Mouse (Mus musculus) heart, embryonic 15.5 days (tissue): ENCODE measurements around the gene Trim50. TPM values are rescaled to one million over a fixed set of nuclear protein-coding genes. Genes with fewer than 3 reads are reported as not detected.

Source experiments
- ATAC-seq: fragments of 200-750 bp; cut with Nextera tagmentation; replicated peaks from 2 replicates; pipeline ENCODE4 v1.8.0; 2017; ENCODE audit warnings: low read depth, moderate TSS enrichment; ENCODE audit not compliant: insufficient number of reproducible peaks, insufficient read depth, low FRiP score
- H3K27ac ChIP-seq: fragments of 300-500 bp; sonication (generic); 2 replicates; pipeline ENCODE4 v1.5.1; 2015; ENCODE audit warnings: mild to moderate bottlenecking, inconsistent platforms
- H3K27me3 ChIP-seq: fragments of 300-500 bp; sonication (generic); 2 replicates; pipeline ENCODE4 v1.6.1; 2015; ENCODE audit warnings: inconsistent platforms
- H3K36me3 ChIP-seq: fragments of 300-500 bp; sonication (generic); 2 replicates; pipeline ENCODE4 v1.6.1; 2015; ENCODE audit warnings: mild to moderate bottlenecking, inconsistent platforms
- H3K4me1 ChIP-seq: fragments of 300-500 bp; sonication (generic); replicated peaks from 2 replicates; pipeline ENCODE4 v1.6.1; 2015; ENCODE audit warnings: inconsistent platforms
- H3K4me2 ChIP-seq: fragments of 300-500 bp; sonication (generic); 2 replicates; pipeline ENCODE4 v1.6.1; 2015; ENCODE audit warnings: inconsistent platforms, mild to moderate bottlenecking, moderate library complexity
- H3K4me3 ChIP-seq: fragments of 300-500 bp; sonication (generic); 2 replicates; pipeline ENCODE4 v1.5.1; 2015; ENCODE audit warnings: mild to moderate bottlenecking, inconsistent platforms
- H3K9ac ChIP-seq: fragments of 300-500 bp; sonication (generic); 2 replicates; pipeline ENCODE4 v1.6.1; 2015; ENCODE audit warnings: mild to moderate bottlenecking, inconsistent platforms
- H3K9me3 ChIP-seq: fragments of 300-500 bp; sonication (generic); replicated peaks from 2 replicates; pipeline ENCODE4 v1.6.1; 2016; ENCODE audit warnings: inconsistent platforms
- WGBS: fragments of 180-500 bp; shearing (Covaris S2); methylation state at CpG from one replicate; pipeline ENCODE4 v1.1.7; 2015; ENCODE audit warnings: mixed read lengths; 5-methylcytosine and 5-hydroxymethylcytosine counted together
- polyA plus RNA-seq: library from polyadenylated mRNA; unstranded; fragments of >200 nt; fragmentation: Nextera tagmentation; extraction: Ambion mirVana; gene quantifications from 2 replicates; pipeline ENCODE4 v1.2.1, GENCODE M21; 2015

Gene Trim50
- polyA plus RNA-seq, 1 experiment from 2014 or later, result not detected

GRCm38 (mm10) chr5:135369787-135370654 is 16.9 kb downstream of the Trim50 start, which contains the start of gene Nsun5:
Gene Nsun5, plus strand, starts transcription at chr5:135369953.
- H3K4me2 ChIP-seq, result peak within 1 kb of the TSS; percentile 82
- H3K9me3 ChIP-seq, result no peaks in the 10 kb centered on the region
- peak; percentile 67 for ATAC-seq
- H3K4me3 ChIP-seq, result peak within 1 kb of the TSS; percentile 80
- WGBS, result under 1% methylated on average over 64 of the region's 64 CpGs
- H3K27ac ChIP-seq, result peak within 1 kb of the TSS; percentile 78
- peak within 1 kb of the TSS; percentile 87 for H3K9ac ChIP-seq
- H3K27me3 ChIP-seq, result 0 out of 2 replicates have a peak, but pooled peaks cover 8% of the 10 kb centered on the region
- H3K4me1 ChIP-seq, result peaks cover 17% of the 10 kb centered on the region
- H3K36me3 ChIP-seq, result peaks cover 36% of the 10 kb centered on the region

GRCm38 (mm10) chr5:135371195-135371594 is 18.1 kb downstream of the Trim50 start:
- H3K27me3 ChIP-seq, result 0 out of 2 replicates have a peak, but pooled peaks cover 2% of the 10 kb centered on the region
- peaks cover 22% of the 10 kb centered on the region for H3K4me1 ChIP-seq
- 95% methylated on average over 13 of the region's 13 CpGs for WGBS
- no peak for ATAC-seq
- no peak overlapping the region; the same call in 1 of the 2 replicates for H3K4me2 ChIP-seq
- H3K27ac ChIP-seq, result no peak overlapping the region
- no peaks in the 10 kb centered on the region for H3K9me3 ChIP-seq
- H3K36me3 ChIP-seq, result peaks cover 48% of the 10 kb centered on the region
- H3K4me3 ChIP-seq, result no peak overlapping the region
- no peak overlapping the region for H3K9ac ChIP-seq

GRCm38 (mm10) chr5:135373601-135374000 is 20.5 kb downstream of the Trim50 start:
- no peaks in the 10 kb centered on the region for H3K9me3 ChIP-seq
- 95% methylated on average over 5 of the region's 5 CpGs for WGBS
- no peak overlapping the region for H3K4me3 ChIP-seq
- H3K27me3 ChIP-seq, result no peaks in the 10 kb centered on the region
- peaks cover 70% of the 10 kb centered on the region for H3K36me3 ChIP-seq
- no peak overlapping the region for H3K4me2 ChIP-seq
- ATAC-seq, result no peak
- H3K9ac ChIP-seq, result no peak overlapping the region
- H3K27ac ChIP-seq, result no peak overlapping the region
- peaks cover 22% of the 10 kb centered on the region for H3K4me1 ChIP-seq

- no peak overlapping the region for H3K4me2 ChIP-seq
- 0 out of 2 replicates have a peak, but pooled peaks have one; percentile 34 for ATAC-seq
- H3K27ac ChIP-seq, result no peak overlapping the region; the same call in 1 of the 2 replicates
- no peaks in the 10 kb centered on the region for H3K27me3 ChIP-seq
- H3K4me3 ChIP-seq, result no peak overlapping the region
- H3K9me3 ChIP-seq, result no peaks in the 10 kb centered on the region
- H3K9ac ChIP-seq, result no peak overlapping the region
- peaks cover 85% of the 10 kb centered on the region for H3K36me3 ChIP-seq
- 37% methylated on average over 8 of the region's 8 CpGs for WGBS
- peaks cover 16% of the 10 kb centered on the region for H3K4me1 ChIP-seq
Observed at GRCm38 (mm10) chr5:135375167-135375566, 22.1 kb downstream of the Trim50 start.

- no peak for ATAC-seq
- peaks cover 9% of the 10 kb centered on the region for H3K4me1 ChIP-seq
Observed at GRCm38 (mm10) chr5:135376341-135376740, 23.2 kb downstream of the Trim50 start.

GRCm38 (mm10) chr5:135380681-135381080 is 27.6 kb downstream of the Trim50 start:
- Histone ChIP-seq H3K27ac (no peak overlapping the region), H3K4me2 (no peak overlapping the region), H3K27me3 (no peaks in the 10 kb centered on the region), H3K4me3 (no peak overlapping the region), H3K36me3 (peaks cover 97% of the 10 kb centered on the region), H3K9me3 (no peaks in the 10 kb centered on the region), H3K9ac (no peak overlapping the region), H3K4me1 (no peaks in the 10 kb centered on the region)
- 95% methylated on average over 4 of the region's 4 CpGs for WGBS
- ATAC-seq, result no peak

More at GRCm38 (mm10) chr5:135376341-135376740, 23.2 kb downstream of the Trim50 start:
- 74% methylated on average over 2 of the region's 2 CpGs for WGBS
- Histone ChIP-seq H3K9ac (no peak overlapping the region), H3K36me3 (peaks cover 96% of the 10 kb centered on the region), H3K27ac (no peak overlapping the region), H3K9me3 (no peaks in the 10 kb centered on the region), H3K27me3 (no peaks in the 10 kb centered on the region), H3K4me2 (no peak overlapping the region), H3K4me3 (no peak overlapping the region)

GRCm38 (mm10) chr5:135381356-135381925 is 28.3 kb downstream of the Trim50 start:
- WGBS, result 90% methylated on average over 10 of the region's 10 CpGs
- Histone ChIP-seq H3K9ac (no peak overlapping the region), H3K36me3 (peaks cover 94% of the 10 kb centered on the region), H3K27ac (no peak overlapping the region), H3K4me1 (no peaks in the 10 kb centered on the region), H3K27me3 (no peaks in the 10 kb centered on the region), H3K9me3 (no peaks in the 10 kb centered on the region), H3K4me2 (no peak overlapping the region), H3K4me3 (no peak overlapping the region)
- ATAC-seq, result no peak

- Histone ChIP-seq H3K9me3 (no peaks in the 10 kb centered on the region), H3K27me3 (no peaks in the 10 kb centered on the region), H3K36me3 (peaks cover 95% of the 10 kb centered on the region), H3K9ac (no peak overlapping the region), H3K4me3 (no peak overlapping the region), H3K27ac (no peak overlapping the region), H3K4me1 (no peaks in the 10 kb centered on the region), H3K4me2 (no peak overlapping the region)
- 89% methylated on average over 7 of the region's 7 CpGs for WGBS
- no peak for ATAC-seq
Observed at GRCm38 (mm10) chr5:135382746-135383145, 29.7 kb downstream of the Trim50 start.

- H3K9ac ChIP-seq, result no peak overlapping the region
- no peak overlapping the region for H3K27ac ChIP-seq
- no peaks in the 10 kb centered on the region for H3K4me1 ChIP-seq
- H3K4me3 ChIP-seq, result no peak overlapping the region
- peaks cover 93% of the 10 kb centered on the region for H3K36me3 ChIP-seq
- H3K9me3 ChIP-seq, result no peaks in the 10 kb centered on the region
- ATAC-seq, result no peak
- H3K27me3 ChIP-seq, result no peaks in the 10 kb centered on the region
- 82% methylated on average over 10 of the region's 10 CpGs for WGBS
- no peak overlapping the region for H3K4me2 ChIP-seq
Observed at GRCm38 (mm10) chr5:135383771-135384170, 30.7 kb downstream of the Trim50 start.

GRCm38 (mm10) chr5:135394004-135394823 is 41.1 kb downstream of the Trim50 start, which contains the start of gene Pom121:
Gene Pom121, minus strand, starts transcription at chr5:135394546.
- under 1% methylated on average over 110 of the region's 110 CpGs for WGBS
- Histone ChIP-seq H3K4me2 (peak within 1 kb of the TSS; percentile 89), H3K27ac (peak within 1 kb of the TSS; percentile 90), H3K9ac (peak within 1 kb of the TSS; percentile 91), H3K4me3 (peak within 1 kb of the TSS; percentile 74), H3K9me3 (no peaks in the 10 kb centered on the region), H3K36me3 (peaks cover 28% of the 10 kb centered on the region), H3K4me1 (peaks cover 15% of the 10 kb centered on the region), H3K27me3 (no peaks in the 10 kb centered on the region)
- peak; percentile 85 for ATAC-seq

GRCm38 (mm10) chr5:135395826-135396225 is 42.7 kb downstream of the Trim50 start:
- H3K27me3 ChIP-seq, result no peaks in the 10 kb centered on the region
- no peak overlapping the region for H3K4me2 ChIP-seq
- no peak overlapping the region for H3K27ac ChIP-seq
- 56% methylated on average over 5 of the region's 5 CpGs for WGBS
- H3K9ac ChIP-seq, result no peak overlapping the region
- H3K36me3 ChIP-seq, result peaks cover 14% of the 10 kb centered on the region
- H3K9me3 ChIP-seq, result no peaks in the 10 kb centered on the region
- no peak overlapping the region for H3K4me3 ChIP-seq
- peaks cover 15% of the 10 kb centered on the region for H3K4me1 ChIP-seq
- no peak for ATAC-seq
